Mouse (Mus musculus) embryonic facial prominence, embryonic 11.5 days (tissue): Measurements from ENCODE around the gene Vdac1. TPM values are rescaled to one million over a fixed set of nuclear protein-coding genes. Genes with fewer than 3 reads are reported as not detected.
"Not testable (repeated sequence)": the region's sequence is repeated elsewhere in the genome, so short reads cannot be mapped to it uniquely, and the experiment has no call there.

ENCODE experiments used
- ATAC-seq: fragments of 200-750 bp; cut with Nextera tagmentation; replicated peaks from 2 replicates; pipeline ENCODE4 v1.8.0; 2017; ENCODE audit warnings: low read depth; ENCODE audit not compliant: insufficient number of reproducible peaks, low FRiP score, low TSS enrichment
- DNase-seq: peaks from one replicate; pipeline ENCODE4 v3.0.0-alpha.2; 2015; ENCODE audit warnings: low spot score
- H3K27ac ChIP-seq: fragments of 300-500 bp; sonication (generic); replicated peaks from 2 replicates; pipeline ENCODE4 v1.5.1; 2014; ENCODE audit warnings: mild to moderate bottlenecking, low read depth, low read length, control low read depth
- H3K27me3 ChIP-seq: fragments of 300-500 bp; sonication (generic); 2 replicates; pipeline ENCODE4 v1.6.1; 2014; ENCODE audit warnings: mild to moderate bottlenecking, low read length, moderate library complexity, mixed read lengths; ENCODE audit not compliant: control insufficient read depth, insufficient read depth
- H3K36me3 ChIP-seq: fragments of 300-500 bp; sonication (generic); replicated peaks from 2 replicates; pipeline ENCODE4 v1.6.1; 2014; ENCODE audit warnings: low read depth, mild to moderate bottlenecking, low read length, moderate library complexity, mixed read lengths; ENCODE audit not compliant: control insufficient read depth, insufficient read depth
- H3K4me1 ChIP-seq: fragments of 300-500 bp; sonication (generic); 2 replicates; pipeline ENCODE4 v1.6.1; 2014; ENCODE audit warnings: low read length, mixed read lengths; ENCODE audit not compliant: control insufficient read depth, insufficient read depth
- H3K4me2 ChIP-seq: fragments of 300-500 bp; sonication (generic); 2 replicates; pipeline ENCODE4 v1.6.1; 2014; ENCODE audit warnings: low read depth, mild to moderate bottlenecking, control low read depth, low read length, moderate library complexity
- H3K4me3 ChIP-seq: fragments of 300-500 bp; sonication (generic); 2 replicates; pipeline ENCODE4 v1.5.1; 2014; ENCODE audit warnings: low read depth, low read length, control low read depth
- H3K9ac ChIP-seq: fragments of 300-500 bp; sonication (generic); replicated peaks from 2 replicates; pipeline ENCODE4 v1.6.1; 2014; ENCODE audit warnings: mild to moderate bottlenecking, control low read depth, low read length
- H3K9me3 ChIP-seq: fragments of 300-500 bp; sonication (generic); replicated peaks from 2 replicates; pipeline ENCODE4 v1.6.1; 2016; ENCODE audit warnings: mild to moderate bottlenecking, low read length, inconsistent platforms, mixed read lengths; ENCODE audit not compliant: control insufficient read depth
- WGBS: fragments of 180-500 bp; shearing (Covaris S2); extraction: QIAGEN DNeasy Blood & Tissue Kit; methylation state at CpG from one replicate; pipeline ENCODE4 v1.1.7; 2014; 5-methylcytosine and 5-hydroxymethylcytosine counted together
- polyA plus RNA-seq: library from polyadenylated mRNA; unstranded; fragments of >200 nt; fragmentation: Nextera tagmentation; extraction: Ambion mirVana; gene quantifications from 2 replicates; pipeline ENCODE4 v1.2.1, GENCODE M21; 2014

The Vdac1 gene
- polyA plus RNA-seq, 1 experiment from 2014 or later, result 222 TPM

GRCm38 (mm10) chr11:52383741-52384140 is 23.1 kb downstream of the Vdac1 start:
- Histone ChIP-seq H3K27me3 (no peaks in the 10 kb centered on the region), H3K9ac (no peak overlapping the region), H3K36me3 (peaks cover 3% of the 10 kb centered on the region; the same call in 1 of the 2 replicates), H3K9me3 (no peaks in the 10 kb centered on the region), H3K27ac (no peak overlapping the region), H3K4me2 (no peak overlapping the region), H3K4me3 (no peak overlapping the region), H3K4me1 (no peaks in the 10 kb centered on the region)
- ATAC-seq, result no peak
- 95% methylated on average over 14 of the region's 14 CpGs for WGBS
- DNase-seq, result no peak

GRCm38 (mm10) chr11:52384667-52385066 is 24.0 kb downstream of the Vdac1 start:
- WGBS, result 54% methylated on average over 3 of the region's 3 CpGs
- no peak overlapping the region for H3K4me2 ChIP-seq
- H3K4me3 ChIP-seq, result no peak overlapping the region
- H3K9me3 ChIP-seq, result no peaks in the 10 kb centered on the region
- H3K36me3 ChIP-seq, result peaks cover 3% of the 10 kb centered on the region; the same call in 1 of the 2 replicates
- H3K27me3 ChIP-seq, result no peaks in the 10 kb centered on the region
- no peaks in the 10 kb centered on the region for H3K4me1 ChIP-seq
- no peak for ATAC-seq
- no peak overlapping the region for H3K9ac ChIP-seq
- DNase-seq, result peak; percentile 55
- no peak overlapping the region for H3K27ac ChIP-seq

- Histone ChIP-seq H3K4me2 (no peak overlapping the region), H3K27ac (no peak overlapping the region), H3K9me3 (no peaks in the 10 kb centered on the region), H3K4me3 (no peak overlapping the region), H3K27me3 (no peaks in the 10 kb centered on the region), H3K36me3 (peaks cover 3% of the 10 kb centered on the region; the same call in 1 of the 2 replicates), H3K9ac (no peak overlapping the region), H3K4me1 (no peaks in the 10 kb centered on the region)
- WGBS, result 84% methylated on average over 3 of the region's 3 CpGs
- DNase-seq, result no peak
- no peak for ATAC-seq
Measured at GRCm38 (mm10) chr11:52386892-52387291, 26.2 kb downstream of the Vdac1 start.

GRCm38 (mm10) chr11:52388150-52388549 is 27.5 kb downstream of the Vdac1 start:
- ATAC-seq, result no peak
- no peak overlapping the region for H3K4me2 ChIP-seq
- no peaks in the 10 kb centered on the region for H3K27me3 ChIP-seq
- 89% methylated on average over 12 of the region's 12 CpGs for WGBS
- H3K36me3 ChIP-seq, result peaks cover 3% of the 10 kb centered on the region; the same call in 1 of the 2 replicates
- H3K27ac ChIP-seq, result no peak overlapping the region
- H3K4me3 ChIP-seq, result no peak overlapping the region
- no peaks in the 10 kb centered on the region for H3K4me1 ChIP-seq
- DNase-seq, result no peak
- no peaks in the 10 kb centered on the region for H3K9me3 ChIP-seq
- no peak overlapping the region for H3K9ac ChIP-seq

GRCm38 (mm10) chr11:52388979-52389378 is 28.3 kb downstream of the Vdac1 start:
- H3K27me3 ChIP-seq, H3K36me3 ChIP-seq, H3K4me3 ChIP-seq, ATAC-seq, H3K4me2 ChIP-seq, H3K9me3 ChIP-seq, H3K9ac ChIP-seq, DNase-seq, H3K4me1 ChIP-seq, H3K27ac ChIP-seq: not testable (repeated sequence)
- 97% methylated on average over 5 of the region's 5 CpGs for WGBS

GRCm38 (mm10) chr11:52389933-52390332 is 29.3 kb downstream of the Vdac1 start:
- DNase-seq (no peak), ATAC-seq (no peak)
- Histone ChIP-seq H3K36me3 (peaks cover 3% of the 10 kb centered on the region; the same call in 1 of the 2 replicates), H3K4me2 (no peak overlapping the region), H3K9me3 (no peaks in the 10 kb centered on the region), H3K27me3 (no peaks in the 10 kb centered on the region), H3K27ac (no peak overlapping the region), H3K9ac (no peak overlapping the region), H3K4me3 (no peak overlapping the region), H3K4me1 (no peaks in the 10 kb centered on the region)
- WGBS, result 86% methylated on average over 7 of the region's 7 CpGs

GRCm38 (mm10) chr11:52394494-52394893 is 33.8 kb downstream of the Vdac1 start:
- no peaks in the 10 kb centered on the region for H3K9me3 ChIP-seq
- no peak overlapping the region for H3K4me2 ChIP-seq
- no peaks in the 10 kb centered on the region for H3K27me3 ChIP-seq
- no peak overlapping the region for H3K4me3 ChIP-seq
- no peaks in the 10 kb centered on the region for H3K36me3 ChIP-seq
- 76% methylated on average over 4 of the region's 4 CpGs for WGBS
- ATAC-seq (no peak), DNase-seq (no peak)
- H3K27ac ChIP-seq, result no peak overlapping the region
- H3K4me1 ChIP-seq, result no peaks in the 10 kb centered on the region
- H3K9ac ChIP-seq, result no peak overlapping the region

- no peak overlapping the region for H3K4me3 ChIP-seq
- H3K36me3 ChIP-seq, result no peaks in the 10 kb centered on the region
- DNase-seq (no peak), ATAC-seq (no peak)
- no peak overlapping the region for H3K4me2 ChIP-seq
- no peak overlapping the region for H3K27ac ChIP-seq
- H3K9me3 ChIP-seq, result no peaks in the 10 kb centered on the region
- WGBS, result 36% methylated on average over 4 of the region's 4 CpGs
- no peaks in the 10 kb centered on the region for H3K4me1 ChIP-seq
- no peak overlapping the region for H3K9ac ChIP-seq
- H3K27me3 ChIP-seq, result no peaks in the 10 kb centered on the region
Measured at GRCm38 (mm10) chr11:52395343-52395742, 34.7 kb downstream of the Vdac1 start.
